Mouse (Mus musculus) brain, embryonic 14.5 days (tissue): Measurements from ENCODE around the gene Ttf1. TPM values are rescaled to one million over a fixed set of nuclear protein-coding genes. Genes with fewer than 3 reads are reported as not detected.

ENCODE experiments used
- DNase-seq: peaks from one replicate; pipeline ENCODE4 v3.0.0-alpha.2; 2011; ENCODE audit warnings: low read depth
- CTCF ChIP-seq: fragments of 200-500 bp; IDR thresholded peaks from 2 replicates; pipeline ENCODE4 v1.5.1; 2012; ENCODE audit warnings: inconsistent platforms, mild to moderate bottlenecking, moderate library complexity, borderline replicate concordance; ENCODE audit not compliant: insufficient read depth, insufficient read length; ENCODE audit errors: extremely low read depth
- POLR2A ChIP-seq: fragments of 200-500 bp; IDR thresholded peaks from 2 replicates; pipeline ENCODE4 v1.6.1; 2012; ENCODE audit warnings: mild to moderate bottlenecking, inconsistent platforms, borderline replicate concordance; ENCODE audit not compliant: poor library complexity, insufficient read depth, insufficient read length, severe bottlenecking; ENCODE audit errors: extremely low read depth
- polyA plus RNA-seq: library from polyadenylated mRNA; depleted of rRNA; stranded (reverse); fragments of >200 nt; gene quantifications from 2 replicates; pipeline ENCODE4 v1.2.3, GENCODE M21; 2012; rRNA removed

The Ttf1 gene
- polyA plus RNA-seq: 16.5 and 16.6 TPM in 2 replicates

DNA sequence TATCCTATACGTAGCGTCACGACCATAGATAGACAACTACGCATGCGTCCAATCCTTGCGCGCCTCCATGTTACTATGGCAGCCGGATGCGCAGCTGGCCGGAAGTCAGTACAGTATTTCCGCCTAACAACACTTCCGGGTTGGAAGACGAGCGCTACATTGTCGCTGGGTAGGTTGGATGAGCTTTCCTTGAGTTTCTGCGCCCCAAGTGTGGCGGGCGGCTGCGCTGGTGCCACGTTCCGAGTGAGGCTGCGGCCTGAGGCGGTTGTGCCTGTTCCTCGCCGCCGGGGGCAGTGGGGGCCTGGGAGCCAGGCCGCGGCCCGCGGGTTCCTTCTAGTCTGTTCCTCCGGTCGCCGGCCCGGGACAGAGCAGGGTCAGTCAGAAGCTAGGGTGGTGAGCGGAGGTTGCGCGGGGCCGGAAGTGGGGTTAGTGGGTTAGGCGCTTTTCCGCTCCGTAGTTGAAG lies at the start of gene Ttf1:
Ttf1 (plus strand) TSS at position 128 of the 463 bp plus-strand sequence.
- DNase-seq: peak; percentile 98
- TF ChIP-seq CTCF: no peak
- peak; percentile 57; the same call in 1 of the 2 replicates for TF ChIP-seq POLR2A

DNA sequence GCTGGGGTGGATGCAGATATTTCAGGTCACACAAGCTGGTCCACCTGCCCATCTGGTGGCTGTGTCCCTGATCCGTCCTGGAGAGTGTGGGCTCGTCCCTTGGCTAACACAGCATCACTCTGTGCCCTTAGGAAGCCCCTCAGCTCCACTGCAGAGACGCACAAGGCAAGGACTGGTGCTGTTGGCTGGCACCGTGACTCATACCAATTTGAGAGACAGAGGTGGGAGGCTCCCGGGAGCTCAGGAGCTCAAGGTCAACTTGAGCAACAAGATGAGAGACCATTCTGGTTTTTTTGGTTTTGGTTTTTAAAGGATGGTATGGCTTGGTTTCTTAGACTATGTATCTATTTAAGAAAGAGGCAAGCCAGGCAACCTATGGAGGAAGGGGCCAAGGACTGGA lies 47.5 kb upstream of the Ttf1 start:
- DNase-seq: no peak
- no peak for TF ChIP-seq CTCF
- TF ChIP-seq POLR2A: no peak

- TF ChIP-seq POLR2A: no peak
- TF ChIP-seq CTCF: no peak
- peak; percentile 86 for DNase-seq
Observed at GRCm38 (mm10) chr2:29016599-29017587, 43.2 kb upstream of the Ttf1 start.

GRCm38 (mm10) chr2:29018680-29019079 lies 41.4 kb upstream of the Ttf1 start:
- TF ChIP-seq CTCF (no peak), POLR2A (no peak)

GRCm38 (mm10) chr2:29021025-29021424 lies 39.0 kb upstream of the Ttf1 start:
- TF ChIP-seq POLR2A (no peak), CTCF (no peak)
- DNase-seq: no peak

More at GRCm38 (mm10) chr2:29018680-29019079, 41.4 kb upstream of the Ttf1 start:
- DNase-seq: no peak

DNA sequence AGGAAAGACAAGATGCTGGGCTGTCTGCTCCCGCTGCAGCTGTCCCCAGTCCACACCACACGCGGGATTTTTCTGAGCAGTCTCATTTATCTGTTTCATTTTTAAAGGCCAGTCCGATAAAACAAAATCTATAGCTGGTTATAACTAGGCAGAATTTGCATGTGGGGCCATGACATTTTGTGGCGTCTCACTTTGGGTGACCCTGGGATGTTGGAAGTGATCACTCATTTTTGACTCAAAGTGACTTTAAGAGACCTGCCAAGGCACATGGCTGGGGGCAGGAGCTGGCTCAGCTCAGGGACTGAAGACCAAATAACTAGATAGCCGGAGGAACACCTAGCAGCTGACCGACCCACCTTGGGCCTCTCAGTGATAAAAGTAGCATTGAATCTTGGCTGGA lies 37.1 kb upstream of the Ttf1 start:
- no peak for DNase-seq
- TF ChIP-seq POLR2A (no peak), CTCF (no peak)

- TF ChIP-seq CTCF (no peak), POLR2A (no peak)
- no peak for DNase-seq
Observed at GRCm38 (mm10) chr2:29025284-29025683, 34.8 kb upstream of the Ttf1 start.

DNA sequence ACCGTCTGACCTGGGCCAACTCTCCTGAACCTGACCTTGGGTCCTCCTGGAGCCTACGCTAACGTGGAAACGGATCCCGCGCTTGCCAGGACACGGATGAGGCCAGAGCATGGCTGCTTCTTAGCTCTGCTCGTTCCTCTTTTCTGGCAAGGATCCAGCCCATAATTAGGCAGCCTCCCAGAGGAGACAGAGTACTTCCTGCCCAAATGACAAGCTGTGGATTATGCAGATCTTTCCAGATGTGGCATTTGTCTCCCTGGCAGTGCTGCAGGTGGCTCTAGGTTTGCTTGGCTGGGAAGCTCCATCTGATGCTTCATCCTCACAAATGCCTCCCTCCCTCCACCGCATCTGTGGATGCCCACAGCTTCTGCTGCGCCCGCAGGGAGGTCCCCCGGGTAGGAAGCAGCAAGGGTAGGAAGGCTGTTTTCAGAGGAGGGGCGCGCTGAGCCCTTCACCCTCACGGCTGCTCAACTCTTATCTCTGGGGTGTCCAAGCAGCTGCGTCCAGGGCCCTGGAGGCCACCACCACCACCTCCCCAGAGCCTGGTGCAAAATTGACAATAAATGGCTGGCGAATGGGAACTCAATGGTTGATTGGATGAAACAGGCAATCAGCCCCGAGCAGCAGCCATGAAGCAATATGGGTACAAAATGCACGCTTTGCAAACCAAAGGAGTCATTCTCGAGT lies 29.9 kb upstream of the Ttf1 start:
- TF ChIP-seq CTCF (no peak), POLR2A (no peak)
- DNase-seq: peak; percentile 89

DNA sequence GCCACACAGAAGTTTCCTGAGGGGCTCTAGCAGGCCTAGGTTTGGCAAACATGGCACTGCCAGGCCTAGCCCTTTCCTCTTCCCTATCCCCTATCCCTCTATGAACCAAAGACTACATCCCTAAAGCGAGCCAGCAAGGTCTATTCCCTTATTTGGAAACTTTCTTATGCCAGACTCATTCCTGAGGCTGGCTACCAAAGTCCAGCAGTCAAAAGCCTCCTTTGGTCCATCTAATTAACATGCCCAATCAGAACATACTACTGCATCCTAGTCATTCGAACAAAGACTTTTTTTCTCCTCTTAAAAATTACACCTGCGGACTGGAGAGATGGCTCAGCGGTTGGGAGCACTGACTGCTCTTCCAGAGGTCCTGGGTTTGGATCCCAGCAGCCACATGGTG lies 28.1 kb upstream of the Ttf1 start:
- TF ChIP-seq CTCF (no peak), POLR2A (no peak)

GRCm38 (mm10) chr2:29034542-29035475 lies 25.3 kb upstream of the Ttf1 start:
- no peak for TF ChIP-seq POLR2A
- no peak for TF ChIP-seq CTCF
- DNase-seq: peak; percentile 44

More for the DNA sequence above, 28.1 kb upstream of the Ttf1 start:
- no peak for DNase-seq
